Mouse (Mus musculus) ES-Bruce4 (cell line): ENCODE results near the gene Rpl9-ps6.

ENCODE experiments used
- CTCF ChIP-seq: IDR thresholded peaks from one replicate; pipeline ENCODE4 v1.8.1; 2011; ENCODE audit warnings: low read depth, low read length
- EP300 ChIP-seq: IDR thresholded peaks from 2 replicates; pipeline ENCODE4 v1.6.1; 2011; ENCODE audit warnings: low read depth, low read length; ENCODE audit not compliant: insufficient read depth
- POLR2A ChIP-seq: IDR thresholded peaks from one replicate; pipeline ENCODE4 v1.8.1; 2011; ENCODE audit warnings: low read length; ENCODE audit not compliant: insufficient read depth

DNA sequence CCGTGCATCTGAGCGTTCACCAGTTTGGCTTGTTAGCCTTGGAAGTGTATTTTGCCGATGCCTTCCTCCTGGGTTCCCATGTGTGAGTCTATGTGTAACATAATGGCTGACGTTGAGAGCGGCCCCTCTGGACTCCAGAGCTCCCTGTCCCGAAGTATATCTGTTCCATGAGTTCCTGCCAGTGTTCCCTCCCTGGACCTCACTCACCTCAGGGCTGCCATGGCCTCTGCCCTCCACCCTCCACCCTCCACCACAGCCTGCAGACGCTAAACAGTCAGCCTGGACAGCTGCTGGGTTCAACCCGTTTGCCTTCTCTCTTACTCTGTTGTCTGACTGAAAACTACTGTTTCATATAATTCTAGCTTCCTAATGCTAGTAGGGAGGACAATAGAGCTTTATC, 39.7 kb upstream of the Rpl9-ps6 start:
- no peak for TF ChIP-seq POLR2A
- no peak for TF ChIP-seq CTCF
- no peak for TF ChIP-seq EP300
